Mouse (Mus musculus): ENCODE data around the gene Crnkl1. TPM values are rescaled to one million over a fixed set of nuclear protein-coding genes. Genes with fewer than 3 reads are reported as not detected.

Gene Crnkl1
- total RNA-seq, 2 experiments from 2014 or later = 29.3 to 60.6 TPM

DNA sequence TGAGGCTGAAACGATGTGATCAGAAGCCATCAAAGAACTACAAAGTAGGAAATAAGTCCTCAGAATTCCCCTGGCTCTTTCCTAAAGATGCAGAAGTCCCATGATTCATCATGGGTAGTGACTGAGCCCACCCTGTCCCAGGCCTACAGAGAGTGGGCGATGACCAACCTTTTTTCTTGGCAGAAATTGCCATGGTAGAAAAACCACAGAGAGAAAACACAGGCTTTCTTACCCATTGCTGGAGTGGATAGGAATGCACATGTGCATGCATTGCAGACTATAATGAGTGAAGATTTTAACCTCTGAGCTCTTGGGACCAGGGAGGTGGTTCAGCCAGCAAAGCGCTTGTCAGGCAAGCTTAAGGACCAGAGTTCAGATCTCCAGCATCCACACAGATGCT, 57.6 kb downstream of the Crnkl1 start:
- ATAC-seq (replicated peaks; ENCODE audit: poor library complexity) = no peak

DNA sequence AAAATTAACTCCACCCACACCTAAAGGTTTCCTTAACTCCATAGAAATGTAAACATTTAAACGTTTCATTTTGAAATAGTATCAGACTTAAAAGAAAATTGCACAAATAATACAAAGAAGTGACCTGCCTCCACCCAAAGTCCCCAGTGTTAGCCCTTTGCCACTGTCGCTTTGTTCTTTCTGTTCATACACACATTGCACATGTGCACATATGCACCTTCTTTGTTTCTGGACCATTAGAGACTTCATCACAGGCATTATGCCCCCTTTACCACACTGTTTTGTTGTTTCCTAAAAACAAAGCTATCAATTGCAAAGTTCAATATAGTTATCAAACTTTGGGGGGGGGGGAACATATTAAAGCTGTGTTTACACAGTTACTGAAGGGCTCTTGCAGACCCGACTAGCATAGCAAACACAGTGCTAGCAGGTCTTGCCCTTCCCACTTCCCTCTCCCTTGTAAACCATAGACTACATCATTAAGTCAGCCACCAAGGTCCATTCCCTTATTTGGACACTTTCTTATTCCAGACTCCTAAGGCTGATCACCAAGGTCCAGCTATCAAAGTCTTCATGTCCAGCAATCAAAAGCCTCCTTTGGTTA, 59.8 kb downstream of the Crnkl1 start:
- no peak for ATAC-seq (replicated peaks; ENCODE audit: poor library complexity)

GRCm38 (mm10) chr2:145873953-145874352, 60.9 kb downstream of the Crnkl1 start:
- ATAC-seq (replicated peaks; ENCODE audit: poor library complexity) = no peak

DNA sequence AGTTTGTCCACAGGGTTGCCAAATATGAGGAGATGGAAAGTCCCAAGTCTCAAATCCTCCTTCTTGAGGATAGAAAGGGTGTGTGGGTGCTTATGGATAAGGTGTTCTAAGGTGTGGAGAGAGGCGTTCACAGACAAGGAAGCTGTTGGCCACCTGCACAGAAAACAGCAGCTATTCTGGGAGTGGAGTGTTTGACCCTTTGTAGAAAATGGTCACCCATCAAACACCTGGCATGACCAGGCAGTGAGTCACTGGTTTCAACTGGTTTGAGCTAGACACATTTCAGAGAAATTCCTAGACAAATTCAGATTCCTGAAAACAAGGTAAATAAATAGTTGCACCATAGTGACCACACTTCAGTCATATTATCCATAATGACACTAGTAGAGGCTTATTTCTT, 62.7 kb downstream of the Crnkl1 start:
- no peak for ATAC-seq (replicated peaks; ENCODE audit: poor library complexity)

DNA sequence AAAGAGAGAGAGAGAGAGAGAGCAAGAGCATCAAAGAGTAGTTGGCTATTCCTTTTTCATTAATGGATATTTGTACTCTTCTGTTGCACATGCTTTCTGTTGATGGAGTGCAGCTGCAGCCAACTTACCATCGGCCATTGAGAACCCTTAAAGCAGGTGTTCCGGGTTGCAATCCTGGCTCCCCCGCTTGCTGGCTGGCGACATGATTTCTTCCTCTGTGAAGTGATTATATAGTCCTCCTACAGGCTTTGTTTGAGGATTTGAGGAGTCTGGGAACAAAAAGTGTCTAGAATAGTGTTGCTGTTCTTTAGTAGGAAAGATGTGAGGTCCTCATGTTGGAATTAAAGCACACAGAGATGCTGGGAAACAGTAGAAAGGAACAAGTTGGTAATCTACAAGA, 63.5 kb downstream of the Crnkl1 start:
- ATAC-seq (replicated peaks; ENCODE audit: poor library complexity) = no peak

Other genes with a start within 250 kb of the Crnkl1 start
- 88.0 and 96.1 TPM in 2 replicates for gene Naa20, start 32.9 kb downstream of the Crnkl1 start, total RNA-seq (2015)
- 65.8 and 67.3 TPM in 2 replicates for gene Naa20, start 32.9 kb downstream of the Crnkl1 start, total RNA-seq (2017)
- gene Cfap61, start 230 bp downstream of the Crnkl1 start, total RNA-seq (2015) = 0.10 TPM in 1 of 2 replicates, not detected in the other
- gene Cfap61, start 230 bp downstream of the Crnkl1 start, total RNA-seq (2017) = 0.04 TPM in 1 of 2 replicates, not detected in the other